Mouse (Mus musculus) neural tube, embryonic 13.5 days (tissue): ENCODE results near the gene Lipc. TPM values are rescaled to one million over a fixed set of nuclear protein-coding genes. Genes with fewer than 3 reads are reported as not detected.
A peak's percentile ranks its signal among the peaks of the same experiment; 100 is the strongest.
"Not testable (repeated sequence)": the region's sequence is repeated elsewhere in the genome, so short reads cannot be mapped to it uniquely, and the experiment has no call there.

Source experiments
- ATAC-seq: fragments of 200-750 bp; cut with Nextera tagmentation; 2 replicates; pipeline ENCODE4 v1.8.0; 2017; ENCODE audit warnings: low read depth, mild to moderate bottlenecking, moderate TSS enrichment, moderate library complexity
- H3K27ac ChIP-seq: fragments of 300-500 bp; sonication (generic); replicated peaks from 2 replicates; pipeline ENCODE4 v1.5.1; 2015; ENCODE audit warnings: moderate library complexity, mild to moderate bottlenecking, inconsistent platforms
- H3K27me3 ChIP-seq: fragments of 300-500 bp; sonication (generic); 2 replicates; pipeline ENCODE4 v1.6.1; 2015; ENCODE audit warnings: mild to moderate bottlenecking, inconsistent platforms
- H3K36me3 ChIP-seq: fragments of 300-500 bp; sonication (generic); 2 replicates; pipeline ENCODE4 v1.6.1; 2015; ENCODE audit warnings: mild to moderate bottlenecking, inconsistent platforms
- H3K4me1 ChIP-seq: fragments of 300-500 bp; sonication (generic); replicated peaks from 2 replicates; pipeline ENCODE4 v1.6.1; 2015; ENCODE audit warnings: inconsistent platforms
- H3K4me2 ChIP-seq: fragments of 300-500 bp; sonication (generic); 2 replicates; pipeline ENCODE4 v1.6.1; 2015; ENCODE audit warnings: inconsistent platforms, mild to moderate bottlenecking, moderate library complexity
- H3K4me3 ChIP-seq: fragments of 300-500 bp; sonication (generic); 2 replicates; pipeline ENCODE4 v1.5.1; 2015; ENCODE audit warnings: mild to moderate bottlenecking, inconsistent platforms
- H3K9ac ChIP-seq: fragments of 300-500 bp; sonication (generic); 2 replicates; pipeline ENCODE4 v1.6.1; 2015; ENCODE audit warnings: moderate library complexity, mild to moderate bottlenecking, inconsistent platforms
- H3K9me3 ChIP-seq: fragments of 300-500 bp; sonication (generic); 2 replicates; pipeline ENCODE4 v1.6.1; 2016; ENCODE audit warnings: inconsistent platforms
- WGBS: fragments of 180-500 bp; shearing (Covaris S2); methylation state at CpG from one replicate; pipeline ENCODE4 v1.1.7; 2015; 5-methylcytosine and 5-hydroxymethylcytosine counted together
- polyA plus RNA-seq: library from polyadenylated mRNA; unstranded; fragments of >200 nt; fragmentation: Nextera tagmentation; extraction: Ambion mirVana; gene quantifications from 2 replicates; pipeline ENCODE4 v1.2.1, GENCODE M21; 2015

Gene Lipc
- polyA plus RNA-seq, 1 experiment from 2014 or later = 0.36 TPM

DNA sequence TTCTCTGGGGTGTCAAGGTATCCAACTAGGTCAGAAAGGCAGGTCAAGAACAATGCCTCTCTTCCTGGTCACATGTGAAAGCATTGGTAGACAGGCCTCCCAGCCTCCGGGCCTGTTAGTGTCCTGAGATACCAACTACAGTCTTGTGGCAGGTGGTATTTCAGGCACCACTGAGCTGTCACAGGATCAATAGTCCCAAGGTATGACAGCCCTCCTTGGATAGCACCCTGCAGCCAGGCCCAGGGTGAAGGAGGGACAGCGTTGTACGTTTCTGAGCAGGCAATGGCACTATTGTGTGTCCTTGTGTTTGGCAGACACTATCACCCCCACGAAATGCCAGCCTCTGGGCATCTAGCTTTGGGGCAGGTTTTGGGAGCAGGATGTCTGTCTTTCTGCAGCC is 77.0 kb downstream of the Lipc start:
- 88% methylated on average over 4 of the region's 4 CpGs for WGBS
- Histone ChIP-seq H3K36me3 (no peaks in the 10 kb centered on the region), H3K27ac (no peak overlapping the region), H3K4me1 (no peaks in the 10 kb centered on the region), H3K9ac (no peak overlapping the region), H3K9me3 (no peaks in the 10 kb centered on the region), H3K4me2 (no peak overlapping the region), H3K4me3 (no peak overlapping the region), H3K27me3 (no peaks in the 10 kb centered on the region)
- no peak for ATAC-seq

GRCm38 (mm10) chr9:70872675-70873074 is 79.4 kb downstream of the Lipc start:
- H3K4me3 ChIP-seq = no peak overlapping the region
- no peaks in the 10 kb centered on the region for H3K9me3 ChIP-seq
- 86% methylated on average over 8 of the region's 8 CpGs for WGBS
- H3K9ac ChIP-seq = no peak overlapping the region
- no peak for ATAC-seq
- H3K36me3 ChIP-seq = no peaks in the 10 kb centered on the region
- H3K27ac ChIP-seq = no peak overlapping the region
- H3K4me1 ChIP-seq = no peaks in the 10 kb centered on the region; the same call in 1 of the 2 replicates
- no peaks in the 10 kb centered on the region for H3K27me3 ChIP-seq
- H3K4me2 ChIP-seq = no peak overlapping the region

DNA sequence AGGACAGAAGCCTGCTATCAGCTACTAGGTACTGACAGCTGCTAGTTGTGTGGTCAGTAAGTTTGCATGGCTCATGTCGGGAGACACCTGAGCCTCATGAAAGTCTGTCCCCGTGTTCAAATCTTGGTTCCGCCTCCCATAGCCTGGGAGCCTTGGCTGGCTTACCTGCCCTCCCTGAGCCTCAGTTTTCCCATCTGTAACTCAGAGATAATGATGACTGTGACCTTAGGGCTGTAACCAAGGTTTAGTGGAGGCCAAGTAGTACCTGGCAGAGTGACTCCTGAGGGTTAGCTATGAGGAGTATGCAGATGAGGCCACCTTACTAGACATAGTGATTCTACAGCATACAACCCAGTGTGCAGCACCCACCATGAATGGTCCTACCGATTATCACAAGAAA is 81.7 kb downstream of the Lipc start:
- H3K9ac ChIP-seq = no peak overlapping the region
- WGBS = 85% methylated on average over 4 of the region's 4 CpGs
- no peak for ATAC-seq
- no peaks in the 10 kb centered on the region for H3K36me3 ChIP-seq
- no peaks in the 10 kb centered on the region for H3K9me3 ChIP-seq
- no peak overlapping the region for H3K4me2 ChIP-seq
- no peaks in the 10 kb centered on the region for H3K27me3 ChIP-seq
- H3K4me3 ChIP-seq = no peak overlapping the region
- H3K27ac ChIP-seq = no peak overlapping the region
- no peaks in the 10 kb centered on the region; the same call in 1 of the 2 replicates for H3K4me1 ChIP-seq

DNA sequence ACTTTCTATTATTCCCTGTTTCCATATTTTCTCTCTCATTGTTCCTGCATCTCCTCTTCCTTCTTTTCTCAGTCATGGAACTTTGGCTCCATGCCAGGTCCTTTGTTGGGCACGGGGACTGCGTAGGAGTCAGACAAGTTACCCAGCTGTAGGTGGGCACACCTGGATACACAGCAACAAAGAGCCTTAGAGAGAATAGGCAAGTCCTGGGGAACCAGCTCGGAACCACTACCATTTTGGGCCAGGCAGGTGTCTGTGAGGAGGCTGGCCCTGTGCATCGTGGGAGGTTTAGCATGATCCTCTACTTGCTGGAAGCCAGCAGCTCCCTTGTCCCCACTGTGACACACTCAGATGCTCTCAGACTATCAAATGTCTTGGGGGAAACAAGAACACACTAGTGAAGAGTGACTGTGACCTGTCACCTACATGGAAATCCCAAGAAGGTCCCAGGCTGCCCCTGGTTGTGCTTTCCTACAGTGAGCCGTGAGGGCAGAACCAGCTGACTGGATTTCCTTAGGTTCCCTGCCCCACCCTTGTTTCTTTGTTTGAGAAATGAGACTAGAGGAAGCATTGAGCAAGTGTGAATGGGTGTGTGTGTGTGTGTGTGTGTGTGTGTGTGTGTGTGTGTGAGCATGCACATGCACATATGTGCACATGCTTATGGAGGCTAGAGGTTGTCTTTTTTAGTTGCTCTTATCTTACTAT is 82.7 kb downstream of the Lipc start:
- Histone ChIP-seq H3K4me1 (peaks cover 2% of the 10 kb centered on the region; the same call in 1 of the 2 replicates), H3K36me3 (no peaks in the 10 kb centered on the region), H3K9ac (no peak overlapping the region), H3K4me3 (no peak overlapping the region), H3K4me2 (no peak overlapping the region), H3K27ac (no peak overlapping the region), H3K9me3 (no peaks in the 10 kb centered on the region), H3K27me3 (no peaks in the 10 kb centered on the region)
- ATAC-seq = no peak
- 74% methylated on average over 5 of the region's 5 CpGs for WGBS

- ATAC-seq = no peak
- Histone ChIP-seq H3K4me1 (peaks cover 19% of the 10 kb centered on the region), H3K4me2 (no peak overlapping the region), H3K27me3 (no peaks in the 10 kb centered on the region), H3K9ac (no peak overlapping the region), H3K27ac (no peak overlapping the region), H3K4me3 (no peak overlapping the region), H3K36me3 (no peaks in the 10 kb centered on the region), H3K9me3 (no peaks in the 10 kb centered on the region)
- WGBS = 89% methylated on average over 4 of the region's 4 CpGs
Observed at GRCm38 (mm10) chr9:70867381-70867780, 84.6 kb downstream of the Lipc start.

GRCm38 (mm10) chr9:70864039-70864438 is 88.0 kb downstream of the Lipc start:
- H3K4me1 ChIP-seq = peaks cover 25% of the 10 kb centered on the region
- no peaks in the 10 kb centered on the region for H3K27me3 ChIP-seq
- H3K9ac ChIP-seq = no peak overlapping the region
- H3K9me3 ChIP-seq = no peaks in the 10 kb centered on the region
- no peaks in the 10 kb centered on the region for H3K36me3 ChIP-seq
- no peak overlapping the region for H3K4me3 ChIP-seq
- no peak for ATAC-seq
- H3K27ac ChIP-seq = peak overlapping the region; percentile 39
- no peak overlapping the region for H3K4me2 ChIP-seq
- WGBS = 15% methylated on average over 8 of the region's 8 CpGs

GRCm38 (mm10) chr9:70863299-70863698 is 88.7 kb downstream of the Lipc start:
- peaks cover 25% of the 10 kb centered on the region for H3K4me1 ChIP-seq
- H3K4me3 ChIP-seq = no peak overlapping the region
- H3K27me3 ChIP-seq = no peaks in the 10 kb centered on the region
- H3K27ac ChIP-seq = peak overlapping the region; percentile 39
- H3K4me2 ChIP-seq = no peak overlapping the region
- no peak overlapping the region for H3K9ac ChIP-seq
- peak; percentile 38; the same call in 1 of the 2 replicates for ATAC-seq
- no peaks in the 10 kb centered on the region for H3K9me3 ChIP-seq
- 5% methylated on average over 8 of the region's 8 CpGs for WGBS
- no peaks in the 10 kb centered on the region for H3K36me3 ChIP-seq

DNA sequence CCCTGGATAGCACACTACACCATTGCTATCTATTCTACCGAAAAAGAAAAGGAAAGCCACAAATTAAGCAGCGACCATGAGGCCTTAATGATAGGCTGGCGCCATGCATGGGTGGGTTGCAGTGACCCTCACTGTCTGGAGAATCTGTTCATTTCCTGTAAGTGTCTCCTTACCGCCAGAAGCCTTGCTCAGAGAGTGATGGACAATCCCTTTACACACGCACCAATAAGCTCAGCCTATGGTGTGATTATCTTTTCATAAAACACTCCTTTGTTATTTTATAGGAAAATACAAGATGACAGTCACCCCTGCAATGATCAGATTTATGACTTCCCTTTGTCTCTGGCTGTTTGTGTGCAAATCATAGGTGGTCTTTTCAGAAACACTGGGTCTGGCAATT is 92.8 kb downstream of the Lipc start:
- Histone ChIP-seq H3K36me3 (no peaks in the 10 kb centered on the region), H3K4me1 (peaks cover 34% of the 10 kb centered on the region), H3K4me3 (no peak overlapping the region), H3K4me2 (no peak overlapping the region), H3K9me3 (no peaks in the 10 kb centered on the region), H3K9ac (no peak overlapping the region), H3K27ac (0 out of 2 replicates have a peak overlapping the region, but pooled peaks have one; percentile 42), H3K27me3 (no peaks in the 10 kb centered on the region)
- ATAC-seq = no peak
- 38% methylated on average over 5 of the region's 5 CpGs for WGBS

GRCm38 (mm10) chr9:70855868-70856267 is 96.2 kb downstream of the Lipc start:
- Histone ChIP-seq H3K27ac (no peak overlapping the region), H3K27me3 (no peaks in the 10 kb centered on the region), H3K9me3 (no peaks in the 10 kb centered on the region), H3K4me2 (no peak overlapping the region), H3K4me3 (no peak overlapping the region), H3K9ac (no peak overlapping the region), H3K4me1 (peaks cover 28% of the 10 kb centered on the region), H3K36me3 (no peaks in the 10 kb centered on the region)
- ATAC-seq = no peak
- 68% methylated on average over 6 of the region's 6 CpGs for WGBS

DNA sequence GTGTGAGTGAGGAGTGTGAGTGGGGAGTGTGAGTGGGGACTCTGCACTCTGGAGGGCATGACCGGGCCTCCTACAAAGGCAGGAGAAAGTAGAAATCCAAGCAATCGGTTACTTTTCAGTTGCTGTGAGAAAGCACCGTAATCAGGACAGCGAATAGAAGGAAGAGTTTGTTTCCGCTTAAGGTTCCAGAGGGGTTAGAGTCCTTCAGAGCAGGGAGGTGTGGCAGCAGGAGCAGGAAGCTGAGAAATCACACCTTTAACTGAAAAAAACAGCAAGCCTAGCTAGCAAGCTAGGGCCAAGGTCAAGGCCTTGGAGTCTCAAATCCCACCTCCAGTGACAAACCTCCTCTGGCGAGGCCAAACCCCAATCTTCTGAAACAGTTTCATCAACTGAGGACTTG is 97.1 kb downstream of the Lipc start:
- H3K4me3 ChIP-seq = no peak overlapping the region
- H3K27me3 ChIP-seq = no peaks in the 10 kb centered on the region
- H3K9ac ChIP-seq = no peak overlapping the region
- no peak for ATAC-seq
- no peaks in the 10 kb centered on the region for H3K9me3 ChIP-seq
- H3K36me3 ChIP-seq = no peaks in the 10 kb centered on the region
- H3K4me1 ChIP-seq = peaks cover 28% of the 10 kb centered on the region
- H3K4me2 ChIP-seq = no peak overlapping the region
- H3K27ac ChIP-seq = no peak overlapping the region
- 88% methylated on average over 6 of the region's 6 CpGs for WGBS

GRCm38 (mm10) chr9:70853081-70853480 is 98.9 kb downstream of the Lipc start:
- not testable (repeated sequence) for H3K9me3 ChIP-seq, H3K4me3 ChIP-seq, H3K9ac ChIP-seq, H3K4me2 ChIP-seq, H3K27ac ChIP-seq, H3K36me3 ChIP-seq, ATAC-seq, H3K27me3 ChIP-seq
- H3K4me1 ChIP-seq = peaks cover 23% of the 10 kb centered on the region
- 90% methylated on average over 15 of the region's 15 CpGs for WGBS

DNA sequence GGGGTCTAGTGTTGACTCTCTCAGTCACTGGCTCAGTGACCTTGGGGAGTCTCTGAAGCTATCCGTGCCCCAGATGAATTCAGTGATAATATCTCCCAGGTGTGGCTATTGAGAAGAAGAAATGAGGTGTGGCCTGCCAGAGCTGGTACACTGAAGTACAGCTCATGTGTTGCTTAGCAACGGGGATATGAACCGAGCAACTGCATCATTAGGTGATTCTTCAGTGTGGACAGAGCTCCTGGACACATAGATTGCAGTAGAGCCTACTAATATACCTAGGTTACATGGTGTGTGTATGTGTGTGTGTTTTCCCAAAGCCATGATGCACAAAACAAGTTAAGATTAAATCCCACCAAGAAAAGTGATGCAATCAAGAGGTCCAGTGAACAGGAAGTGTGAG is 100.5 kb downstream of the Lipc start:
- H3K4me1 ChIP-seq = peaks cover 29% of the 10 kb centered on the region
- H3K27me3 ChIP-seq = no peaks in the 10 kb centered on the region
- H3K4me3 ChIP-seq = no peak overlapping the region
- no peaks in the 10 kb centered on the region for H3K36me3 ChIP-seq
- WGBS = 51% methylated on average over 3 of the region's 3 CpGs
- ATAC-seq = peak; percentile 66
- no peaks in the 10 kb centered on the region for H3K9me3 ChIP-seq
- peak overlapping the region; percentile 35 for H3K27ac ChIP-seq
- no peak overlapping the region for H3K9ac ChIP-seq
- H3K4me2 ChIP-seq = no peak overlapping the region
